Mouse (Mus musculus): ENCODE data around the gene Rasd1.

Gene Rasd1

DNA sequence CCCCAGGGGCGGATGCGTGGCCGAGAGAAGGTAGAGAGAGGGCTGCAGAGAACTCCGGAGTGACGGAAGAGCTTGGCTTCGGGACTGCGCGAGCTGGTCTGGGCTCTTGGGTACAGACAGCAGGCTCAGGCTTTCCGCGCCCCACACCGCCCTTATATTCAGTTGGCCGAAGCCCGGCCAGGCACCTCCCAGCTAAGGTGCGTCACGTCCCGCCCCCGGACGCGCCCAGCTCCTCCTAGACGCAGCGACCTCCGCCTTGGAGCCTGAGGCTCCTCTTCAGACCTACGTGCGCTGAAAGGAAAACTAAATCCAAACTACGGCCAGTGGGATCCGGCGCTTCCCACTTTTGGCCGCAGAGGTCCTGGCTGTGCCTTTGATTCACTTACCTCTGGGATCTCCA, at the start of gene Rasd1:
Rasd1 (minus strand) TSS at position 127 of the 400 bp plus-strand sequence.
- DNase-seq, result peak; percentile 86

DNA sequence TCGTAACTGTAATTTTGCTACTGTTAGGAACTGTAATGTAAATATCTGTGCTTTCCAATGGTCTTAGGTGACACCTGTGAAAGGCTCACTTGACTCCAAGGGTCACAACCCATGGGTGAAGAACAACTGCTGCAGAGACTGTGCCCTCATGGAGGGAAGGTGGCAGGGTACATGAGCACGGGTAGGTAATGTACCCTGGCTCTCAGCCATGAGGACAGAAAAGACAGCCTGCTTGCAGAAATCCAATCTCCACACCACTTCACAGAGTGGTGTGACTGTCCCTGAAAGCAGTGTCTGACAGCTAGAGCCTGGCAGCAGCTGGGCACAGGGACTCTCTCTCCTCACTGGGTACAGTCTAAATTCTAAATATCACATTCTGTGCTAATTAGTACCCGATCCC, 46.8 kb upstream of the Rasd1 start:
- DNase-seq, result no peak

DNA sequence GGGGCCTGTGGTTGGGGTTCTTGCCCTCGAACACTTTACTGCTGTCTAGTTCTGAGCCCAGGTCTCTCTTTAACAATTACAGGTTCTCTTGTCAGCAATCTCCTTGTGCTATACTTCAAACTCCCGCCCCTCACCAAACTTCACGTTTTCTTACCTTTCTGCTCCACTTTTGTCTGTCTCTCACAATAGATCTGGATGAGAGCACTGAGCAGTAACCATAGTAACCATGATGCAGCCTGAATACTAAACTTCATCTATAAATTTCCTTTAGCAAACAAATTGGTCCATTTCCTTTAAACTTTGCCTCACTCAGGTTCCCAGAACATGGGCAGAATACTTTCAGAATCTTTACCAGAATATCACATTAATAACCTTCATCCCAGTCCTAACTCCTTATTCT, 44.7 kb upstream of the Rasd1 start:
- DNase-seq, result no peak

DNA sequence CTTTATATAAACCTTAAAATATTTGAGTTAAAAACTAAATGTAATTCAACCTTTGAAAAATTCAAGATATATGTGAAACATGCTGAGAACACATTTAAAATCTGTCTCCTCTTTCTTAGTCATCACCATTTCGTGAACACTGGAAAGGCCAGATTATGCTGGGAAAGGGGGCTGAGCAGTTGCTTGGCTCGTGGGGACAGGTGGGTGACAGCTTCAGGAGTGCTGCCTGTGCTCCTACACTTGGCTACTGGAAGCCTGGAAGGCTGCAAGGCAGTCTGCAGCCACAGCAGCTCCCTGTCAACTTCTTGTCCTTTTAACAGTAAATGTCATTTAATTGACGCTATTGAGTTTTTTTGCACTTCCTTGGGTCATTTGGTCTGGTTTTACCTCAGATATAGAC, 41.1 kb upstream of the Rasd1 start:
- no peak for DNase-seq

DNA sequence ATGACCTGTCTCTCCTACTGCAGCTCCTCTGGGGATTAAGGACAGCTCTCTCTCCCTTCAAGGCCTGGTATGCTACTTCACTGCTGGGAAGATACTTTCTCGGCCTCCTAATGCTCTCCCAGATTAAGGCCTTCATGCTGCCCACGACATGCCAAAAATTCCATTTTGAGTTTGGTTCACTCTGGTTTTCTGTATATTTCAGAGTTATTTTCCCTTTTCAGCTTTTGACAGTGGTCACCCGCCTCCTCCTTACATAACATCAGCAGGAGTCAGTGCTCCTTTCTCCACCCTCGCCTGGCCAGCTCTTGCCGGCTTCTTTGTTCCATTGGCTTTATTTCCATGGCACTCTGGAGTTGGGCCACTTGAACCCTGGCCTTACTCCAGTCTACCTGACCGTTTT, 40.0 kb upstream of the Rasd1 start:
- no peak for DNase-seq

DNA sequence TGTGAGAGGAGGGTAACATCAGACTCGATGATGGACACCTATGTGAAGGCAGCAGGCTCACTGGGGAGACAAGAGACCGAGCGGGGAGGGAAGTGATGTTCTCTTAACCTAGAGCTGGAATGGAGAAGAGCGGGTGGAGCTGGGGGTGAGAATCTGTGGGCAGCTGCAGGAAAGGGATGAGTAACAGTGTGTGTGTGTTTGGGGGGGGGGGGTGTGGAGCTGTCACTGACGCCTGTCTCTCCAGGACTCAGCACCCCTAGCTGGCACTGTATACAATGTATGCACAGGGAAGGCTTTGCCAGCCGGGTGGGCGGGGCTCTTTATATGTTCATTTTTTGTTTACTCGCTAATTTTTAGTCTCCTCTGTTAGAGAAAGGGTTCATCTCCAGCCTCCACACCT, 39.1 kb upstream of the Rasd1 start:
- no peak for DNase-seq

DNA sequence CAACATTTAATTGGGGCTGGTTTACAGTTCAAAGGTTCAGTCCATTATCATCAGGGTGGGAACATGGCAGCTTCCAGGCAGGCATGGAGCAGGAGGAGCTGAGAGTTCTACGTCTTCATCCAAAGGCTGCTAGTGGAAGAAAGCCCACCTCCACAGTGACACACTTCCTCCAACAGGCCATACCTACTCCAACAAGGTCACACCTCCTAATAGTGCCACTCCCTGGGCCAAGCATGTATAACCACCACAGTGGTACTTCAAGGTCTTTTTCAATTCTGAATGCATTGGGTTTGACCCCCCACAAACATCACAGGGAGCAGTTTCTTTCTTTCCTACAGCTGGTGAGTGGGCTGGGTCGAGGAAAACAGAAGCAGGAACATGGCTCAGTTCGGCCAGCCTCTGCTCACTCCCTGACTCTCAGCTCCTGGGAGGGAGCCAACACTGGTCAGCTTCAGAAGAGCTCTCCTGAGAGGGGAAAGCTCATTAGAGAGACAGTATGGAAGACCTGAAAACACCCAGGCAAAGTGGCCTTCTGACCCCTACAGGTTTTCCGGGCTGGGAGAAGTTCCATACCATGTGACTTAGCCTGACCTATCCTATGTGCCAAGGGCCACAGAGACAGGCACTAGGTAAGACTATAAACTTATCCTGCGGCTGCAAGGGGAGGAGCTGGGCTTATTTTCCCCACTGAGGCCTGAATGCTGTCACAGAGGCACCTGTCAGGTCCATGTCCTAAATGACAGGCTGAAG, 36.7 kb upstream of the Rasd1 start:
- no peak for DNase-seq

DNA sequence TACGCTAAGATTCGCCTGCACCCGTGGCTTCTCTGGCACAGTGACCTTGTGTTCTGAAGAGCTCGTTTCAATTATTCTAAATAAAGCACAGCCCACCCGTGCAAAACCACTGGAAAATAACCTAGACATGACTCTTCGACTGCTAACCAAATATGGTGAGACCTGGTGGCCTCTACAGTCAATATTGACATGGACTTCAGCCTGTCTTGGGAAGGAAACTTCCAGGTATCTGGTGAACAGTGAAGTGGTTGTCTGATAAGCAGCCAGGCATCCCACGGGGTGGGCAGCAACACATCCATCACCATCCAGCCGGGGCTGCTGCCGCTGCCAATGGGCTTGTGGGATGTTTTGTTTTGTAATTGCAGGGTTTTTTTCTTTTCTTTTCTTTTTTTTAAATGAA, 29.6 kb upstream of the Rasd1 start:
- no peak for DNase-seq

DNA sequence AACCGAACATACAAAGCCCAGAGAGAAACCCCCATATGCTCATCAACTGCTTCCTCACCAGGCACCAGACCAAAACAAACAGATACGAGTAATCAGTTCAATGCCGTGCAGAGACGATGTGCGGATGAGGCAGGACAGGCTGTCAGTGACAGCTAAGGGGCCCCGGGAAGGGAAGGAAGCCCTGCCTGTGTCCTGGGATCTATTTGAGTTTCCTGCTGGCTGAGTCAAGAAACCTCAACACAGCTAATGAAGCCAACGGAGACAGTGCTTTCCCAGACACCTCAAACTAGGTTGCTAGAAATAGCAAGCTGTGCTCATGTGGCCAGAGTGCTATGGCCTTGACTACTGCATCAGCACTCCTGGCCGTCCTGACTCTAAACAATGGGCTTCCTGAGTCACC, 26.6 kb upstream of the Rasd1 start:
- no peak for DNase-seq

DNA sequence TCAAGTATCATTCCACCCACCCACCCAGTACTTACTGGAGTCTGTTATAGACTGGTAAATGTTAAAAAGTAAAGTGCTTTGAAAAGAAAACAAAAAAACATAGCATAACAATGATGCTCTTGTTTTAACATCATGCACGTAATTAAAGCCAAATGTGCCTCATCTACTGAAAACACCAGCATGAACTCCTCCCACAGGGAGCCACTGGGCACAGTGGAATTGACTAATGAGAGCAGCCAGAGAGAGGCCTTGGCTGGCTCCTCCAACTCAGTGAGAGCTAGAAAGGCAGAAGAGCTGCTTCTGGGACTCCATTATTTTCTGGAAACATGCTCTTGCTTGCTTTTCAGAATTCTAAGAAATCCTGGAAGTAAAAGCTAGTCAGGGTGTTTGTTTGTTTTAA, 24.7 kb upstream of the Rasd1 start:
- DNase-seq, result no peak

DNA sequence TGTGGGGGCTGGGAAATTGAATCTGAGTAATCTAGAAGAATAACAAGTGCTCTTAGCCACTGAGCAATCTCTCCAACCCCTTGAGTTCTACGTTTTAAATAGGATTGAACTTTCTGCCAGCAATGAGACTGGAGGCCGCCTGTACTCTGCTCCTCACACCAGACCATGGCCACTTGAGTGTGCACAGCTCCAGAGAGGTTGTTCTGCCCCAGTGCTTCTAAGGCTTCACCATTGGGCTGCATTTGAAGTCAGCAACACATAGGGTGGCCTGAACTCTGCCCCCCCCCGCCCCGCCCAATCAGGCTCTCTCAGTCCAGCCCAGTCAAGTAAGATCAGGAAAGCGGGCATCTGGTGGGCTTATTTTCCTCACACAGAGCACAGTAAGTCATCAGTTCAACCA, 13.1 kb upstream of the Rasd1 start:
- DNase-seq, result no peak

DNA sequence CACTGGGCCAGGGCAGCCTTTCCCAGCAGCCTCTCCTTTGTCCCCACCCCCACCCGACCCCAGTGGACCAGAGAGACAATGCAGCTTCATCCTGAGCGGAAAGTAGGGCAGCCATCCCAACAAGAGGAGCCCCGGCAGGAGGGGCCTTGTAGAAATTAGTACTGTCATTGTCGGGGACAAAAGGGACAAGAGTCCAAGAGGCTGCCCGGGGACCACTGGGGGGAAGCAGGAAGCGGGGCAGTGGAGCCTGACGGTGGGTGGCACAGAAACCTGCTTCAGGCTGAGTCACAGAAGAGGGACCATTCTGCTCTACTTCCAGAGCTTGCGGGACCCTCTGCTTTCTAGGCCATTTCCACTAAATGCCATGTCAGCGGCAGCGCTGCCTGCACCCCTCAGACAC, 10.5 kb upstream of the Rasd1 start:
- no peak for DNase-seq

DNA sequence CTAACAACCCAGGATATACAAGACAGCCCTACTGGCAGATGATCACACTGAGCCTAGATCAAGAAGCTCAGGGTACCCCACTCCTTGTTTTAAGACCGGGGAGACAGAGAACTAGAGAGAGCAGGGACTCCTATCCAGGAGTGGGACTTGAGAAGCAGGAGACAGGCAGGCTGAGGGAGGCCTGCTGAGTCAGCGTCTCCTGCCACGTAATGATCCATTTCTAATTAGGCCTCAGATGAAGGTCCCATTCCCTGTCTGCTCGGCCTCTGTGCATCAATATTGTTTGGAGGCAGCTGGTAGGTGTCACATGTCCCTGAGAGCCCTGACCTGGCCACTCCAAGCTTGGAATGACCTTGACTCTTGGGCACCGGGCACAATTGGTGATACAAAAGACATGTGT, 8.6 kb upstream of the Rasd1 start:
- DNase-seq, result no peak

DNA sequence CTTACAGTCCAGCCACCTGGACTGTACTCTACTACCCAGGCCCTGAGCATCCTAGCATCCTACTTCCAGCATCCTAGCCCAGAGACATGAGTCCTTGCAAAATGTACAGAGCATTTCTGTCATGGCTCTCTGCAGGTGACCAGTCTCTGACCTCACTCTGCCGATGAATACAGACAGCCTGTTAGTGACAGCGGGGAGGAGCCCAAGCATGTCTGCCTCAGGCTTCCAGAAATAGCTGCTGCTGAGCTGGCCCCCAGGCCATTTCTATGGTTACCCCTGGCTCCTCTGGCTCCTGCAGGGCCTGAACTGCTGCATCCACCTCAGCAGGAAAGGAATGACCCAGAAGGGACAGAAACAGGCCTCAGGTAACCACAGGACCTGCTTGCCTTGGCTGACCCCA, 6.9 kb upstream of the Rasd1 start:
- DNase-seq, result no peak

DNA sequence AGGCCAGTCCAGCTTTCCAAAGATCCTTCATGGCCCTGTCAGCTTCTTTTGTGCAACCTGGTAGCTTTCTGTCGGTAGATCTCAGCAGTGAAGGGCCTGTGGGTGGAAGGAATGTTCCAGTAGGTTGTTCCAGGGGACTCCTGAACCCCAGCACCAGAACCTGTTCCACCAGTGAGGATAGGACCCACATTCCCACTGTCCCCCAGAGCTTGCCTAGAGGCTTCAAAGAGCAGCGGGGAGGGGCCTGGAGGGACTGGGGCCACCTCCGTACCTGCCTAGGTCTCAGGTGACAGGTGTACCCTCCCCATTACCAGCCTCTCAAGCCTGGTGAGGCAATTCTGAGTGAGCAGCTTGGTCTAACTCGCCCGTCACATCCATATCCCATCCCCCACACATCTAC, 6.0 kb upstream of the Rasd1 start:
- no peak for DNase-seq

DNA sequence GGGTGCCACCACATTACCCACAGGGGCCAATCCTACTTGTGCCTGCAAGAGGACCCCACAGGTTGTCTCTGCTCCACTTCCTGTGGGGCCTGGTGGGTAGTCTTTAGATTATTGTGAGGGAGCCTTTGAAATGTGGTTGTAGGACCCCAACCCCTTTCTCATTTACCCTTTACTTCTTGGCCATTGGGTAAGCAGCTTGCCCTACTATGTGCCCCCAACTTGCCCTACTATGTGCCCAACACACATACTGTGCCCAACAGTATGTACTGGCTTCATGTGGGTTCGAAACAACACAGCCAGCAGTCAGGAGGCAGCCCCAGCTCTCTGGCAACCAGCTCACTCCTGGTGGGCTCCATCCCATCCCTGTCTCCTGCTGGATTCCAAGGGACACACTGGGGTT, 3.0 kb upstream of the Rasd1 start:
- no peak for DNase-seq

DNA sequence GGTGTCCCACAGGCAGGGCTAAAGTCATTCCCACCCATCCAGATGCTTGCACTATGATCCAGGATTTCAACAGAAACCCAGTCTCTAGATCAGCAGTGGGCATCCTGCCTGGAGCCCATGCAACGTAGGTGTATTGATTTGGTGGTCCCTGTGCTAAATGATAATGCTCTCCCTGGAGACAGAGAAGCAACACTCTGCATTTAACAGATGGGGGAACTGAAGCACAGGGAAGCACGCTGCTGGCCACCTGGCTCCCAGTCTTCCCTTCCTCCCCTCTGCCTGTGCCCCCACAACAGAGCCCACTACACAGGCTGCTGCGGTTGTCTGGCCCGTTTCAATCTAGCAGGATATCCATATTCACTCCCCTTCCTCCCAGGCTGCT, 1.3 kb upstream of the Rasd1 start:
- no peak for DNase-seq

DNA sequence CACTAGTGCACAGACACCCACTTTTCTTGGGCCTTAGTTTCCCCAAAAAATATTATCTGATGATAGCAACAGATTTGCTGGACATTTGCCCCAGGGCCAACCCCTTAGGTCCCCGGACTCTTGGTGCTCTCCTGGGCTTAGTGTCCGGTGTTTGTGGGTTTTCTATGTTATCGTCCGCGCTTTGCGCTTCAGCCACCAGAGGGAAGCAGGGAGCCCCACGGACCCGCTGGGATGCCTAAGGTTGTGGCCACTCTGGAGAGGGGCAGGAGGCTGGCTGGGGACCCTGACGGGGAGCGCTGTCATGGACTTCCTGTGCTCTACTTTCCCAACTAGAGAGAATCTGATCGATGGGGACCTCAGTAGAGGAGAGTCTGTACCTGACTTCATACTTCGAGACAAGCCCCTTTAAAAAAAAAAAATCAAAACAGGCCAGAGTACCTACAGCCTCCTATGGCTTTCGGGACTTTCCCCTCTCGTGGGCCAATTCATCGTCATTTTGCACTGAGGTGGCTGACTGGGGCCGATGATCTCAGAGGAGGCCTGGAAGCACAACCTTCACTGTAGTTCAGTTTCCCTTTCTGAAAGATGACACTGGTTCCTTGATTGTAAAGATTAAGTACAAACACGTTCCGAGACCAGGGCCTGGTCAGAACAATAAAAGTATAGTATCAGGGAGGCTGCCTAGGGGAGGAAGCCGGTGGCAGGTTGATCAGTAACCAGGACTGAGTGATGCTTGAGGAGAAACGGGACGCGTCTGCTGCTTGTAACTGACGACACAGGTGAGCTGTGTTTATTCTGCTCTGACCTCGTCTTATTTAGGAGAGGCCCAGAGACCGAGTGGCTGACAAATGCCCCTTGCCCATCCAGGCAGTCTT, 720 bp upstream of the Rasd1 start:
- peak; percentile 89 for DNase-seq

DNA sequence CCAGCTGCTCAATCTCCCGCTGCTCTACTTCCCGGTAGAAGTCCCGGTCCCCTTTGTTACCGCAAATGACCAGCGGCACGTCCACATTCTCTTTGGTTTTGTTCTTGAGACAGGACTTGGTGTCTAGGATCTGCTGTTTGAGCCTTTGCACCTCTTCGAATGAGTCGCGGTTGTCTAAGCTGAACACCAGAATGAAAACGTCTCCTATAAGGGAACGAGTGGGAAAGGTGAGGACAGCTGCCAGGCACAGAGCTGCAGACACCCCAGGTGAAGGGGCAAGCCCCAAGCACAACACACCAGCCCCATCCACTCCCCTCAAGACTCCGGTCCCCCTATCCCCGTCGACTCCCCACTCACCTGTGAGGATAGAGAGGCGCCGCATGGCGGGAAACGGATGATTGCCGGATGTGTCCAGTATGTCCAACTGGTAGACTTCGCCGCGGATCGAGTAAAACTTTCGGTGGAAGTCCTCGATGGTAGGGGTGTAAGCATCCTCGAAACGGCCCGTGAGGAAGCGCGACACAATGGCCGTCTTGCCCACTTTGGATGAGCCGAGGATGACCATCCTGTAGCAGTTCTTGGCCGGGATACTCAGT, 483 bp downstream of the Rasd1 start:
- DNase-seq, result peak; percentile 38

DNA sequence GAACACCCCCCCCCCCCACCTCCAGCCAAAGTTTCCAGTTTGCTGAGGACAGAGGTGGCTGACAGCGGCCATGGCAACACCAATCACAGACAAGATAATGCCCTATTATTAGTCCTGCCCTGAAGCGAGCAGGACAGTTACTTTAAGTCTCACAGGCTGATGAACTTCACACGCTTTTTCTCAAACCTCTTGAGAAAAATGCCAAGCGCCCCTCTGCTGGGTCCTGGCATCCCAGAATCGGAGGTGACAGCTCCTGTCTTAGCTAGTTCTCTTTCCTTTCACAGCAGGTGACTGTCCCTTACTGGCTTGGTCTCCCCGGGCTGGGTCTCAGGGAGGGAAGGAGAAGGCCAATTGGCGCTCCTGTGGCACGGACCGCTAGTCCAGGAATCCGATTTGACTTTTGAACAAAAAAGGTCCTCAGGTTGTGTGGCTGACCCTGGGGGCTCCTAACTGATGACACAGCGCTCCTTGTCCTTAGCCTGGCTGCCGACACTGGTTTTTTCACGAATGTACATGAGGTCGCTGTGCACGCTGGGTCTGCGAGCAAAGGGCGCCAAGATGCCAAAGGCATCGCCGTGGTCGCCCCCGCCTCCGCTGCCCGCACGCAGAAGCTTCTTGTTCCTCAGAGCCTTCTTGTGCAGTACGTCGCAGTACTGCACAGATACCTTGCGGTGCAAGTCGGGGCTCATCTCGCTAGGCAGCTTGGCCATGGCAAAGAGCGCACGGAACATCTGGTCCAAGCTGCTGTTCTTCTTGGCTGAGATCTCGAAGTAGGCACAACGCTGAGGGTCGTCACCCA, 1.2 kb downstream of the Rasd1 start:
- no peak for DNase-seq

DNA sequence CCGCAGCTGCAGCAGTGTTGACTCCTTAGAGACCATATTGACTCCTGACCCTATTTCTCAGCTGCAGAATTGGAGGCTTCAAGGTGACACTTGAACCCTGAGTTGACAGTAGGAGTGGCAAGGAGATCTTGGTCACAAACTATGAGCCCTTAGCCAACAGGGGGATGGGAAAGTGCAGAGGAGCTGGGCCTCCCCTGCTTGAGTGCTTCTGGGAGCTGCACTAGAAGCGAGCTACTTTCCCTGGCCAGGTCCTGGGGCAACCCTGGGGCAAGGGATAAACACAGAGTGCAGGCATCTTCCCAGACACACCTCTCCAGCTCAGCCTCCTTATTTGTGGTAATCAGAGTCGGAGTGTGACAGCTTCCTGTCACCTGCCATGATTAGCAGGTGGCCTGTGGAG, 2.2 kb downstream of the Rasd1 start:
- no peak for DNase-seq

DNA sequence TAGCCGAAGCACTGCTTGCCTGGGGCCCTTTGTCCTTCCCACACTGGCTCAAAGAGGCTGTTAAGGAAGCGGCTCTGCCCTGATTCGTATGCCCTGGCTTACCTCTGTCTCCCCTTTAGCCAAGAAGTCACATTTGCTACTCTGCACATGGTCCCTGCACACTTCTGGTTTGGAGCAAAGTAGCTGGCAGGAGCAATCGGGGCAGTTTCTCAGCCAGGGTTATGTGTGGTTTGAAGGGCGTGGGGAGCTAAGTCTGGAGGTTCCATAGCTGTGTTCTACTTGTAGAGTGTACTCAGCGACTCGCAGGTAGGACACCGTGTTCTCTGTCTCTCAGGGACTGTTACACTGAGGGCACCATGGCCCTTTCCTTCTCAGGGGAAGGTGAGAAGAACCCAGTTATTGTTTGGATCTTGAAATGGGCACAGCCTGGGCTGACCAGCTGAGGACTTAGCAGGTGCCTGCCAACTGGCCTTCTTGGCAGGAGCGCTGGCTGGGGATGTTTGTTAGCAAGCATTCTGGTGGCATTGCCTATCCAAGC, 3.3 kb downstream of the Rasd1 start:
- no peak for DNase-seq
